20 mouse cellular contexts compared by ENCODE assay signal in the genomic region with DNA sequence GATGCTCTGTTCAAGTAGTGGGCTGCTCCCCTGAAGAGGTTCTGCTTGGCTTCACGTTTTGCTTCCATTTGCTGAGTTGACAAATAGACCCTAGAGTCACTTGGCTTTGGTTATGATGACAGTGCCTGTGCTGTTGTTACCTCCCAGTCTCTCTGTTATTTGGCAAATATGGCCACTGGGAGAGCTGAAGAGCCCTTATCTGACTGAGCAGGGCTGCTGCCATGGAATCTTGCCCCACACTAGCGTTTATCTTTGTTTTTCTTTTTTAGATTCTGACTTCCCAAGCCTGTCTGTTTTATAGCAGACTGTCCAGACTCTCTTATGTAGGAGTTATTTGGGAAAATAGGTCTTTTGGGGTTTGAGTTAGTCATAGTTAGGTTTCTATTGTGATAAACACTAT. TPM values are rescaled to one million over a fixed set of nuclear protein-coding genes. Genes with fewer than 3 reads are reported as not detected.
DNase-seq lines count a peak whose midpoint lies in the region; TF ChIP-seq lines count a peak whose summit lies in the region.
"Had no signal": no experiment of that assay in that cellular context is flagged by ENCODE, and none has a peak within 500 bp of the region (broad histone marks: within the 10 kb centered on the region; RNA-seq: fewer than 3 reads in every experiment).

No protein-coding gene starts in this region.

- no peaks in the 10 kb centered on the region for H3K79me2 ChIP-seq in MEL (ENCODE audit: control insufficient read depth, insufficient read depth, low read length, poor library complexity)

- H3K27ac ChIP-seq in MEL (ENCODE audit: control insufficient read depth, low read depth, low read length): no peak overlapping the region

- H3K36me3 ChIP-seq in MEL (ENCODE audit: control insufficient read depth in 1 of 2, insufficient read depth in 2 of 2, low read length in 2 of 2): no peaks in the 10 kb centered on the region
- H3K36me3 ChIP-seq: G1E had no signal

- H3K4me1 ChIP-seq in MEL (ENCODE audit: control insufficient read depth in 1 of 2, insufficient read depth in 2 of 2, low read length in 2 of 2): no peaks in the 10 kb centered on the region

- TF ChIP-seq RAD21 in MEL (IDR thresholded peaks at IDR 0.05; ENCODE audit: low read depth, low read length): no peak

- no peak overlapping the region for H3K4me3 ChIP-seq in MEL (ENCODE audit: control insufficient read depth in 1 of 2, insufficient read depth in 1 of 2, low read depth in 2 of 2, low read length in 2 of 2)

- TF ChIP-seq CTCF in MEL (IDR thresholded peaks at IDR 0.05 in 2 of 3, conservative IDR thresholded peaks at IDR 0.05 in 1 of 3; ENCODE audit: control insufficient read depth in 1 of 3, insufficient read depth in 1 of 3, low read depth in 2 of 3, low read length in 3 of 3, poor library complexity in 1 of 3, severe bottlenecking in 1 of 3): no peak; a peak in 1 of 6 replicates

- peak; percentile 52 to 54 for TF ChIP-seq EP300 in MEL (IDR thresholded peaks at IDR 0.05; ENCODE audit: low read depth in 1 of 2, low read length in 2 of 2)

- DNase-seq in MEL (ENCODE audit: low read depth, low spot score): peak; percentile 39
- peak; percentile 12 for DNase-seq in MEL-GATA-1-ER (ENCODE audit: extremely low read depth, low read depth)
- DNase-seq in frontal cortex, postnatal 14 days (ENCODE audit: low spot score in 2 of 2): no peak
- DNase-seq in lung, postnatal 4 days: no peak
- DNase-seq: adrenal gland, adult 2 months; adrenal gland, adult 8-10 months; adrenal gland, postnatal 10 days; adrenal gland, postnatal 14 days; adrenal gland, postnatal 25 days; adrenal gland, postnatal 36 days; B cell, adult 2 months; cerebellum, adult 11 months; cerebellum, adult 11-12 months; cerebellum, adult 18-20 months; cerebellum, adult 2 months; cerebellum, adult 8-10 months had no signal

- H3K9me3 ChIP-seq in MEL (replicated peaks; ENCODE audit: insufficient read depth, low read length): no peaks in the 10 kb centered on the region
- H3K9me3 ChIP-seq: G1E had no signal

- no peak overlapping the region for H3K9ac ChIP-seq in MEL (ENCODE audit: control insufficient read depth, low read depth, low read length, poor library complexity, severe bottlenecking)

- no peaks in the 10 kb centered on the region for H3K27me3 ChIP-seq in MEL (ENCODE audit: control insufficient read depth in 1 of 2, insufficient read depth in 2 of 2, low read length in 2 of 2)
- H3K27me3 ChIP-seq: Patski had no signal

- TF ChIP-seq POLR2A in MEL (IDR thresholded peaks at IDR 0.05; ENCODE audit: control insufficient read depth in 1 of 2, insufficient read depth in 1 of 2, low read depth in 1 of 2, low read length in 2 of 2, poor library complexity in 1 of 2): no peak

TF ChIP-seq in MEL, 35 proteins besides CTCF, POLR2A, EP300 and RAD21:
- TF ChIP-seq RCOR1 (IDR thresholded peaks at IDR 0.05; ENCODE audit: low read depth, low read length): no peak
- no peak for TF ChIP-seq MAX (IDR thresholded peaks at IDR 0.05; ENCODE audit: low read length)
- peak; percentile 56; the same call in 1 of the 2 replicates for TF ChIP-seq GATA1 (IDR thresholded peaks at IDR 0.05; ENCODE audit: low read depth, low read length)
- peak; percentile 34; the same call in 1 of the 2 replicates for TF ChIP-seq ETS1 (IDR thresholded peaks at IDR 0.05; ENCODE audit: low read depth, low read length)
- TF ChIP-seq ZNF384 (IDR thresholded peaks at IDR 0.05; ENCODE audit: low read depth, low read length): no peak
- no peak for TF ChIP-seq ZKSCAN1 (IDR thresholded peaks at IDR 0.05; ENCODE audit: low read depth, low read length)
- no peak for TF ChIP-seq BHLHE40 (IDR thresholded peaks at IDR 0.05; ENCODE audit: borderline replicate concordance, low read depth, low read length)
- no peak for TF ChIP-seq POLR2AphosphoS5 (IDR thresholded peaks at IDR 0.05; ENCODE audit: borderline replicate concordance, low read depth, low read length)
- no peak for TF ChIP-seq GABPA (IDR thresholded peaks at IDR 0.05; ENCODE audit: low read depth, low read length)
- TF ChIP-seq TCF12 (IDR thresholded peaks at IDR 0.05; ENCODE audit: low read depth, low read length): peak; percentile 64
- no peak for TF ChIP-seq TBP (IDR thresholded peaks at IDR 0.05; ENCODE audit: low read depth, low read length)

RNA-seq across cellular contexts. Expression of a gene that starts 21.9 kb away (rescaled TPM):
- total RNA-seq in MEL (2012; rRNA removed): not detected in 2 replicates
- polyA plus RNA-seq in MEL (2012; ENCODE audit: insufficient read depth in 1 of 2, insufficient read length in 2 of 2, low read depth in 1 of 2, low replicate concordance in 2 of 2, missing spikeins in 1 of 2): not detected
- total RNA-seq: CH12.LX had no signal
- polyA plus RNA-seq: CD4-positive, CD25-positive, alpha-beta regulatory T cell, adult 4 months; G1E had no signal

Comparison
In these comparisons a context has a peak if more than half of its experiments do, and no peak if none do; other contexts are left out.
1. DNase-seq: peak in MEL (single experiment) and MEL-GATA-1-ER (single experiment); none in frontal cortex, postnatal 14 days (0 of 2) and lung, postnatal 4 days (0 of 2).